Mouse (Mus musculus): ENCODE data around the gene Cdc26. TPM values are rescaled to one million over a fixed set of nuclear protein-coding genes. Genes with fewer than 3 reads are reported as not detected.

Cdc26 gene
- polyA plus RNA-seq, 1 experiment = 31.7 TPM

DNA sequence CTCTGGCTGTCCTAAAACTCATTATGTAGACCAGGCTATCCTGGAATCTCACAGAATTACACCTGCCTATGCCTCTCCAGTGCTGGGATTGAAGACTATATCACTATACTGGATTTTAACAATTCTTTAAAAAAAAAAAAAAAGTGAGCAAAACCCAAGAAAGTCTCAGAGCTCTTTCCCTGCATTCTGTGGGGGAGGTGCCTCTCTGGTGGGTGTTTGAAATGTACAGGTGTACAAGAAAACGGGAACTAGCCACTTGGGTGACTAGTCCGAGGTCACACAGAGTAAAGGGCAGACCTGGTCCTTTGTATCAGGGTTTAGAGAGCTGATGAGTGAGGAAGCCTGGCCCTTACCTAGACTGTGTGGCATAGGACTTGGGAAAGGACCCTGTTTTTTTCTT is 46.0 kb downstream of the Cdc26 start:
- no peaks in the 10 kb centered on the region for H3K27me3 ChIP-seq (replicated peaks; ENCODE audit: control insufficient read depth, insufficient read depth, low read length)
- TF ChIP-seq POLR2A (IDR thresholded peaks at IDR 0.05; ENCODE audit: low read depth, low read length) = no peak
- no peak for TF ChIP-seq CTCF (conservative IDR thresholded peaks at IDR 0.05; ENCODE audit: insufficient read depth, insufficient read length, low read depth, low read length)
- H3K4me1 ChIP-seq (ENCODE audit: control insufficient read depth, insufficient read depth, low read length) = peaks cover 23% of the 10 kb centered on the region
- WGBS = 57% methylated on average over 2 of the region's 2 CpGs
- H3K27ac ChIP-seq (ENCODE audit: insufficient read depth, low read depth, low read length) = no peak overlapping the region
- DNase-seq = no peak
- H3K36me3 ChIP-seq (ENCODE audit: control insufficient read depth, insufficient read depth, low read length) = no peaks in the 10 kb centered on the region; the same call in 1 of the 2 replicates
- H3K4me3 ChIP-seq (ENCODE audit: insufficient read depth, low read depth, low read length) = no peak overlapping the region

DNA sequence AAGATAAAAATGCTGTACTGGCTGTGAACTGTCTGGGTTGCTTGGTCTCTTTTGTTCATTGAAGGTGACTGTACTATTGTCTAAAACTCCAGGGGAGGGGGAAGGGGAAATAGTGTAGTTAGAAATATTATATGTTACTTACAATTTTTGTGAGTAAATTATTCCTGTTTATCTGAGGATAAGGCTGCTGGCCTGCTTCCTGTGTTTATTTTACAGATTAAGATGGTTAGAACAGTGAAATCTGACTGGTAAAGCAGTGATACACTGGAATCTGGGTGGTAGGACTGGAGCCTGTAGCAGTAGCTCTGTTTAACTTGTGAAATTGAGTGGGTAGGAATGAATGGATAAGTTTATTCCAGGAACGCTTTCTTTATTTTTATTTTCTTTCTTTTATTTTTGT is 46.4 kb downstream of the Cdc26 start:
- Histone ChIP-seq H3K27ac (ENCODE audit: insufficient read depth, low read depth, low read length) (no peak overlapping the region), H3K36me3 (ENCODE audit: control insufficient read depth, insufficient read depth, low read length) (no peaks in the 10 kb centered on the region), H3K4me1 (ENCODE audit: control insufficient read depth, insufficient read depth, low read length) (peaks cover 23% of the 10 kb centered on the region), H3K27me3 (replicated peaks; ENCODE audit: control insufficient read depth, insufficient read depth, low read length) (no peaks in the 10 kb centered on the region), H3K4me3 (ENCODE audit: insufficient read depth, low read depth, low read length) (no peak overlapping the region)
- WGBS = 84% methylated on average over 1 of the region's 1 CpGs
- no peak for DNase-seq
- no peak for TF ChIP-seq POLR2A (IDR thresholded peaks at IDR 0.05; ENCODE audit: low read depth, low read length)
- TF ChIP-seq CTCF (conservative IDR thresholded peaks at IDR 0.05; ENCODE audit: insufficient read depth, insufficient read length, low read depth, low read length) = no peak

DNA sequence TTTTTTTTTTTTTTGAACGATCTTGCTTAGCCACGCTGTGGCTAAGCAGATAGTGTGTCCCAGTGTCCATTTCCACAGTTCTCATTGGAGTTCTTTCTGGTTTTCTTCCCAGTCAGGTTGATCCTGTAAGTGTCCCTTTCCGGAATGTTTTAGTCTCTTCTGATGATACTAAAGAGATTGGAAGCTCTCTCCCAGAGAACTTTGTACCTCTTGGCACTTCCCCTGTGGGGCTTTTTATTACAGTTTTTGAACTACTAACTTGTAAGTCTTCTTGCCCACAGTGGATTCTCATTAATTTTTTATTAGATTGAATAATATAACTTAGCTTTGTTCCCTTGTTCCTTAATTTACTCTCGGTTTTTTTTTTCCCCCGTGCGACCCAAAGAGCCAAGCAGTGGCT is 46.9 kb downstream of the Cdc26 start:
- H3K27ac ChIP-seq (ENCODE audit: insufficient read depth, low read depth, low read length) = peak overlapping the region; percentile 12
- peaks cover 21% of the 10 kb centered on the region for H3K4me1 ChIP-seq (ENCODE audit: control insufficient read depth, insufficient read depth, low read length)
- DNase-seq = peak; percentile 65
- TF ChIP-seq POLR2A (IDR thresholded peaks at IDR 0.05; ENCODE audit: low read depth, low read length) (no peak), CTCF (conservative IDR thresholded peaks at IDR 0.05; ENCODE audit: insufficient read depth, insufficient read length, low read depth, low read length) (no peak)
- H3K27me3 ChIP-seq (replicated peaks; ENCODE audit: control insufficient read depth, insufficient read depth, low read length) = no peaks in the 10 kb centered on the region
- no peak overlapping the region for H3K4me3 ChIP-seq (ENCODE audit: insufficient read depth, low read depth, low read length)
- 13% methylated on average over 6 of the region's 6 CpGs for WGBS
- H3K36me3 ChIP-seq (ENCODE audit: control insufficient read depth, insufficient read depth, low read length) = no peaks in the 10 kb centered on the region

DNA sequence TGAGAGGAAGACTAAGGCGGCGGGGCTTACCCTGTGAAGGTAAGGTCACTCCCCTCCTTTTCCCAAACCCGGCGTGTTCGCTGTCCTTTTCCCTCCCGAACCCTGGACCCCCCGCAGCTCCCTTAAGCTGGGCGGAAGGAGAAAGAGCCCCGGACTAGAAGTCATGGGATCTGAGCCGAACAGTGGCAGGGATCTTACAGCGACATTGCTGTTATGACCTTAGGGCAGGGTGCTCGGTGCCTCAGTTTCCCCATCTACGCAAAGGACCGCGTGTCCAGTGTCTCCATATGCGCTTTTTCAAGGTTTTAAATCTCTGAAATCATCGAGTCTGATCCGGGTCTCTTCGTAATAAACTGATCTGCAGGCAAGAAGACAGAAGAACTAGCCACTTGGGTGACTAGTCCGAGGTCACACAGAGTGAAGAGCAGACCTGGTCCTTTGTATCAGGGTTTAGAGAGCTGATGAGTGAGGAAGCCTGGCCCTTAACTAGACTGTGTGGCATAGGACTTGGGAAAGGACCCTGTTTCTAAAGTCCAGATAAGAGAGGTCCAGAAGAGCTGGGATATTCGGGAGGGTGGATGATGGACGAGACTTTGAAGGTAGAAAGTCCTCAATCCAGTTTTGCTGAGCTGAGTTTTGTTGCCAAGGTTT is 47.5 kb downstream of the Cdc26 start:
- Histone ChIP-seq H3K36me3 (ENCODE audit: control insufficient read depth, insufficient read depth, low read length) (no peaks in the 10 kb centered on the region; the same call in 1 of the 2 replicates), H3K4me3 (ENCODE audit: insufficient read depth, low read depth, low read length) (peak overlapping the region; percentile 59), H3K27ac (ENCODE audit: insufficient read depth, low read depth, low read length) (peak overlapping the region; percentile 12), H3K4me1 (ENCODE audit: control insufficient read depth, insufficient read depth, low read length) (peaks cover 16% of the 10 kb centered on the region), H3K27me3 (replicated peaks; ENCODE audit: control insufficient read depth, insufficient read depth, low read length) (no peaks in the 10 kb centered on the region)
- DNase-seq = peak; percentile 21
- TF ChIP-seq CTCF (conservative IDR thresholded peaks at IDR 0.05; ENCODE audit: insufficient read depth, insufficient read length, low read depth, low read length) = no peak
- TF ChIP-seq POLR2A (IDR thresholded peaks at IDR 0.05; ENCODE audit: low read depth, low read length) = no peak
- WGBS = under 1% methylated on average over 22 of the region's 22 CpGs

DNA sequence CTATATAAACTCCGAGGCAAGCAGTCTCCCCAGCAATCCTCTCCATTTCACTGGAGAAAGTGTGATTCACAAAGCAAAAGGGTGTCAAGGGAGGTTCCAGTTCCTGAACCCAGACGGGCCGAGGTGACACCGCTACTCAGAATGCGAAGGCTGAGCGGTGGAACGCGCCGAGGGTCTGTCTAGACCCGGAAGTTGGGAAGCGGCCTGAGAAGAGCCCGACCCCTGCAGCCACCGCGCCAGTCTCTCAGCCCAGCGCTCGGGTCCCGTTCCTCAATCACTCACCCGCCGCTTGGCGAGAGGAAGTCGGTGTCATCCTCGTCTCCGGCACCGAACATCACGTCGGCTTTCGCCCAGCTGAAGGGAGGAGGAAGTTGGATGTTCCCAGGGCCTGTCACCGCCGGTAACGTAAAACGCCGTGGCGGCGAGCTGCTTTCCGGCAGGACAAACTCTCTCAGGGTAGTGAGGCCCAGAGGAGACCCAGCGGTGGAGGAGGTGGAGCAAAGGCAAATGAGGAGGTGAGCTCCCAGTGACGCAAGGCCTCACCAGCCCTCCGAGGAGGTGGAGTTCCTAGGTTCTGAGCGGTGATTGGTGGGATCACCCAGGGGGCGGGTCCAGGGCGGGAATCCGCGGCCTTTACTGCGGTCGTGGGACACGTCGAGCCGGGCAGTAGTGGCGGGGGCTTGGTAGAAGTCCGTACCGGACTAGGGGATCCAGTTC is 48.2 kb downstream of the Cdc26 start, which contains the start of the genes Fkbp15 and Slc31a1:
TSS of gene Fkbp15 (minus strand) at position 461 of the 717 bp plus-strand sequence.
TSS of gene Slc31a1 (plus strand) at position 640 of the 717 bp plus-strand sequence.
- peak within 1 kb of the TSS; percentile 59 for H3K27ac ChIP-seq (ENCODE audit: insufficient read depth, low read depth, low read length)
- H3K36me3 ChIP-seq (ENCODE audit: control insufficient read depth, insufficient read depth, low read length) = no peaks in the 10 kb centered on the region; the same call in 1 of the 2 replicates
- under 1% methylated on average over 51 of the region's 51 CpGs for WGBS
- TF ChIP-seq POLR2A (IDR thresholded peaks at IDR 0.05; ENCODE audit: low read depth, low read length) = peak; percentile 71
- no peak for TF ChIP-seq CTCF (conservative IDR thresholded peaks at IDR 0.05; ENCODE audit: insufficient read depth, insufficient read length, low read depth, low read length)
- peak within 1 kb of the TSS; percentile 72 for H3K4me3 ChIP-seq (ENCODE audit: insufficient read depth, low read depth, low read length)
- DNase-seq = peak; percentile 99
- peaks cover 12% of the 10 kb centered on the region for H3K4me1 ChIP-seq (ENCODE audit: control insufficient read depth, insufficient read depth, low read length)
- no peaks in the 10 kb centered on the region for H3K27me3 ChIP-seq (replicated peaks; ENCODE audit: control insufficient read depth, insufficient read depth, low read length)

DNA sequence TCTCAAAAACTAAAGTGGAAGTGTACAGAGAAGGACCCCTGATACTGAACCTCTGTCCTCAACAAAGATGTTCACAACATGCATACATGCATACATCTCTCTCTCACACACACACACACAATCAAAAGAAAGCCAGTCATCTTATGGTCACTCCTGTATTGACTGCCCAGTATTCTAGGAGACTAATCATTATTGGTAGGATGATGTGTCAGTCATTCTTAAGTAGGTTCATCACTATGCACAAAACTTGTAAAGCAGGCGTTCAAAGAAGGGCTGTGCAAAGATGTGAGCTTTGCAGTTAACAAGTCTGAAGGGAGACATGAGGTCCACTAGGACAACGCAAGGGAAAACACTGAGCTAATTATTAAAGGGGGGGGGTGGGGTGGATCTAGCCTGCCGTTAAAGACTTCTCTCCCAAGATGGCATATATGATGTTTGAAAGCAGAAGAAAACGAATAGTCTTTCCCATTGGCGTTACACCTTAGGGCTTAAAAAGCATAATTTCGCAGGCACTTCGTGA is 49.1 kb downstream of the Cdc26 start:
- Histone ChIP-seq H3K27ac (ENCODE audit: insufficient read depth, low read depth, low read length) (peak overlapping the region; percentile 59), H3K4me3 (ENCODE audit: insufficient read depth, low read depth, low read length) (peak overlapping the region; percentile 72)

More for the DNA sequence above, 49.1 kb downstream of the Cdc26 start:
- H3K36me3 ChIP-seq (ENCODE audit: control insufficient read depth, insufficient read depth, low read length) = no peaks in the 10 kb centered on the region; the same call in 1 of the 2 replicates
- peak; percentile 48 for DNase-seq
- TF ChIP-seq POLR2A (IDR thresholded peaks at IDR 0.05; ENCODE audit: low read depth, low read length) (no peak), CTCF (conservative IDR thresholded peaks at IDR 0.05; ENCODE audit: insufficient read depth, insufficient read length, low read depth, low read length) (no peak)
- H3K4me1 ChIP-seq (ENCODE audit: control insufficient read depth, insufficient read depth, low read length) = peaks cover 10% of the 10 kb centered on the region; the same call in 1 of the 2 replicates
- 20% methylated on average over 7 of the region's 7 CpGs for WGBS
- no peaks in the 10 kb centered on the region for H3K27me3 ChIP-seq (replicated peaks; ENCODE audit: control insufficient read depth, insufficient read depth, low read length)

Data from kidney, adult 2 months (tissue).